Mouse (Mus musculus): Measurements from ENCODE around the gene Zfp68.
"Not testable (repeated sequence)": the region's sequence is repeated elsewhere in the genome, so short reads cannot be mapped to it uniquely, and the experiment has no call there.

The Zfp68 gene

GRCm38 (mm10) chr5:138619211-138620128, at the start of gene Zfp68:
Zfp68 (minus strand) TSS chr5:138619761.
- peak; percentile 92 for DNase-seq (ENCODE audit: low spot score)

GRCm38 (mm10) chr5:138658922-138659321, 39.4 kb upstream of the Zfp68 start:
- DNase-seq (ENCODE audit: low spot score), result peak; percentile 42

- peak; percentile 40 for DNase-seq (ENCODE audit: low spot score)
Measured at GRCm38 (mm10) chr5:138657854-138658253, 38.3 kb upstream of the Zfp68 start.

- no peak for DNase-seq (ENCODE audit: low spot score)
Measured at GRCm38 (mm10) chr5:138657407-138657806, 37.8 kb upstream of the Zfp68 start.

GRCm38 (mm10) chr5:138656477-138657156, 37.1 kb upstream of the Zfp68 start:
- DNase-seq (ENCODE audit: low spot score), result peak; percentile 17

- no peak for DNase-seq (ENCODE audit: low spot score)
Measured at GRCm38 (mm10) chr5:138652911-138653310, 33.4 kb upstream of the Zfp68 start.

GRCm38 (mm10) chr5:138641761-138642160, 22.2 kb upstream of the Zfp68 start:
- no peak for DNase-seq (ENCODE audit: low spot score)

- no peak for DNase-seq (ENCODE audit: low spot score)
Measured at GRCm38 (mm10) chr5:138641081-138641480, 21.5 kb upstream of the Zfp68 start.

- DNase-seq (ENCODE audit: low spot score), result no peak
Measured at GRCm38 (mm10) chr5:138636486-138636885, 16.9 kb upstream of the Zfp68 start.

- DNase-seq (ENCODE audit: low spot score), result no peak
Measured at GRCm38 (mm10) chr5:138623478-138623875, 3.9 kb upstream of the Zfp68 start.

GRCm38 (mm10) chr5:138622645-138623477, 3.3 kb upstream of the Zfp68 start, which contains the start of gene A430033K04Rik:
A430033K04Rik (plus strand) TSS chr5:138622859.
- DNase-seq (ENCODE audit: low spot score), result peak; percentile 91

- DNase-seq (ENCODE audit: low spot score), result no peak
Measured at GRCm38 (mm10) chr5:138620836-138621235, 1.3 kb upstream of the Zfp68 start.

- DNase-seq (ENCODE audit: low spot score), result peak; percentile 24
Measured at GRCm38 (mm10) chr5:138618353-138618752, 1.2 kb downstream of the Zfp68 start.

GRCm38 (mm10) chr5:138587396-138587795, 32.2 kb downstream of the Zfp68 start:
- DNase-seq (ENCODE audit: low spot score), result no peak

GRCm38 (mm10) chr5:138571623-138572022, 47.9 kb downstream of the Zfp68 start:
- DNase-seq (ENCODE audit: low spot score), result peak; percentile 42

GRCm38 (mm10) chr5:138564612-138565011, 54.9 kb downstream of the Zfp68 start, which contains the start of gene 1700123K08Rik:
1700123K08Rik (minus strand) TSS chr5:138564712.
- not testable (repeated sequence) for DNase-seq (ENCODE audit: low spot score)

All from T-cell, adult 2 months (primary cell).